Mouse (Mus musculus): ENCODE results near the gene Igf1r. TPM values are rescaled to one million over a fixed set of nuclear protein-coding genes. Genes with fewer than 3 reads are reported as not detected.

The Igf1r gene
- polyA plus RNA-seq, 1 experiment from 2014 or later, result 19.7 TPM

- Histone ChIP-seq H3K4me3 (ENCODE audit: low read depth, low read length) (no peak overlapping the region), H3K4me2 (no peak overlapping the region), H3K9me3 (ENCODE audit: low read depth, low read length) (no peaks in the 10 kb centered on the region), H3K36me3 (ENCODE audit: insufficient read depth) (no peaks in the 10 kb centered on the region), H3K27me3 (ENCODE audit: insufficient read depth, low read length) (no peaks in the 10 kb centered on the region), H3K9ac (no peak overlapping the region), H3K27ac (ENCODE audit: low read depth) (no peak overlapping the region), H3K4me1 (ENCODE audit: insufficient read depth) (peaks cover 25% of the 10 kb centered on the region)
- 89% methylated on average over 9 of the region's 9 CpGs for WGBS
- ATAC-seq (ENCODE audit: insufficient read depth), result no peak
- no peak for DNase-seq
- TF ChIP-seq CTCF (IDR thresholded peaks at IDR 0.05; ENCODE audit: low read depth), result no peak
Measured at GRCm38 (mm10) chr7:68063711-68064110, 111.1 kb downstream of the Igf1r start.

GRCm38 (mm10) chr7:68064120-68064519, 111.5 kb downstream of the Igf1r start:
- H3K4me3 ChIP-seq (ENCODE audit: low read depth, low read length), result no peak overlapping the region
- no peaks in the 10 kb centered on the region for H3K9me3 ChIP-seq (ENCODE audit: low read depth, low read length)
- H3K9ac ChIP-seq, result no peak overlapping the region
- no peak overlapping the region for H3K27ac ChIP-seq (ENCODE audit: low read depth)
- DNase-seq (no peak), ATAC-seq (ENCODE audit: insufficient read depth) (no peak)
- H3K4me2 ChIP-seq, result no peak overlapping the region
- no peak for TF ChIP-seq CTCF (IDR thresholded peaks at IDR 0.05; ENCODE audit: low read depth)
- no peaks in the 10 kb centered on the region for H3K27me3 ChIP-seq (ENCODE audit: insufficient read depth, low read length)
- H3K4me1 ChIP-seq (ENCODE audit: insufficient read depth), result peaks cover 25% of the 10 kb centered on the region
- WGBS, result 91% methylated on average over 8 of the region's 8 CpGs
- no peaks in the 10 kb centered on the region for H3K36me3 ChIP-seq (ENCODE audit: insufficient read depth)

- no peak overlapping the region for H3K9ac ChIP-seq
- DNase-seq (peak; percentile 86), ATAC-seq (ENCODE audit: insufficient read depth) (peak; percentile 28; the same call in 1 of the 2 replicates)
- WGBS, result 36% methylated on average over 11 of the region's 11 CpGs
- H3K9me3 ChIP-seq (ENCODE audit: low read depth, low read length), result no peaks in the 10 kb centered on the region
- TF ChIP-seq CTCF (IDR thresholded peaks at IDR 0.05; ENCODE audit: low read depth), result no peak
- no peaks in the 10 kb centered on the region for H3K27me3 ChIP-seq (ENCODE audit: insufficient read depth, low read length)
- H3K36me3 ChIP-seq (ENCODE audit: insufficient read depth), result no peaks in the 10 kb centered on the region
- H3K4me3 ChIP-seq (ENCODE audit: low read depth, low read length), result no peak overlapping the region
- no peak overlapping the region for H3K27ac ChIP-seq (ENCODE audit: low read depth)
- H3K4me1 ChIP-seq (ENCODE audit: insufficient read depth), result peaks cover 25% of the 10 kb centered on the region
- 0 out of 2 replicates have a peak overlapping the region, but pooled peaks have one; percentile 11 for H3K4me2 ChIP-seq
Measured at GRCm38 (mm10) chr7:68064647-68065362, 112.2 kb downstream of the Igf1r start.

- 69% methylated on average over 6 of the region's 6 CpGs for WGBS
- H3K36me3 ChIP-seq (ENCODE audit: insufficient read depth), result no peaks in the 10 kb centered on the region
- H3K4me3 ChIP-seq (ENCODE audit: low read depth, low read length), result no peak overlapping the region
- H3K4me2 ChIP-seq, result no peak overlapping the region
- no peak overlapping the region for H3K27ac ChIP-seq (ENCODE audit: low read depth)
- peaks cover 32% of the 10 kb centered on the region for H3K4me1 ChIP-seq (ENCODE audit: insufficient read depth)
- 0 out of 2 replicates have a peak, but pooled peaks have one; percentile 33 for ATAC-seq (ENCODE audit: insufficient read depth)
- no peaks in the 10 kb centered on the region for H3K9me3 ChIP-seq (ENCODE audit: low read depth, low read length)
- peak; percentile 84 for DNase-seq
- no peak for TF ChIP-seq CTCF (IDR thresholded peaks at IDR 0.05; ENCODE audit: low read depth)
- H3K9ac ChIP-seq, result no peak overlapping the region
- H3K27me3 ChIP-seq (ENCODE audit: insufficient read depth, low read length), result no peaks in the 10 kb centered on the region
Measured at GRCm38 (mm10) chr7:68065904-68066303, 113.3 kb downstream of the Igf1r start.

DNA sequence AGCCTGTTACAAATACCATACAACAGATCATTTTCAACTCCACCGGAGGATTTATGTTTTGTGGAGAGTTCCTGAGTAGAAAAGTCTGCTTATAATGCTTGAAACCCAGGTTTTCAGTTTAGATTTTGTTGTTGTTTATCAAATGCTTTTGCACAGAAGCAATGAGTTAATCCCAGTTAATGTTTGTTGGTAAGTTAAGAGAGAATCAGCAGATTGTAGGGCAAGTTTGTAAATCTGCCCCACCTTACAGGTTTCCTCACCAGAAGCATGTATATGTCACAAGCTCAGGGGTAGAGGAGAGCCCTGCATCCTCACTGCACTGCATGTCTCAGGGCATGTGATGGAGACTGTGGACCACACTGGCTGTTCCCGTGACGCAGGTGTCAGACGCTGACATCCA, 114.7 kb downstream of the Igf1r start:
- 91% methylated on average over 4 of the region's 4 CpGs for WGBS

GRCm38 (mm10) chr7:68069324-68069723, 116.7 kb downstream of the Igf1r start:
- no peak for TF ChIP-seq CTCF (IDR thresholded peaks at IDR 0.05; ENCODE audit: low read depth)
- Histone ChIP-seq H3K4me2 (no peak overlapping the region), H3K36me3 (ENCODE audit: insufficient read depth) (no peaks in the 10 kb centered on the region), H3K9me3 (ENCODE audit: low read depth, low read length) (no peaks in the 10 kb centered on the region), H3K4me3 (ENCODE audit: low read depth, low read length) (no peak overlapping the region), H3K4me1 (ENCODE audit: insufficient read depth) (peaks cover 37% of the 10 kb centered on the region), H3K9ac (no peak overlapping the region), H3K27me3 (ENCODE audit: insufficient read depth, low read length) (no peaks in the 10 kb centered on the region), H3K27ac (ENCODE audit: low read depth) (no peak overlapping the region)
- DNase-seq, result peak; percentile 77
- peak; percentile 35; the same call in 1 of the 2 replicates for ATAC-seq (ENCODE audit: insufficient read depth)
- 41% methylated on average over 7 of the region's 7 CpGs for WGBS

More for the DNA sequence above, 114.7 kb downstream of the Igf1r start:
- no peak for ATAC-seq (ENCODE audit: insufficient read depth)
- peaks cover 35% of the 10 kb centered on the region for H3K4me1 ChIP-seq (ENCODE audit: insufficient read depth)
- H3K9ac ChIP-seq, result no peak overlapping the region
- H3K4me2 ChIP-seq, result no peak overlapping the region
- no peak overlapping the region for H3K4me3 ChIP-seq (ENCODE audit: low read depth, low read length)
- DNase-seq, result no peak
- H3K27ac ChIP-seq (ENCODE audit: low read depth), result no peak overlapping the region
- no peaks in the 10 kb centered on the region for H3K36me3 ChIP-seq (ENCODE audit: insufficient read depth)
- no peak for TF ChIP-seq CTCF (IDR thresholded peaks at IDR 0.05; ENCODE audit: low read depth)
- no peaks in the 10 kb centered on the region for H3K27me3 ChIP-seq (ENCODE audit: insufficient read depth, low read length)
- no peaks in the 10 kb centered on the region for H3K9me3 ChIP-seq (ENCODE audit: low read depth, low read length)

GRCm38 (mm10) chr7:68070030-68070429, 117.4 kb downstream of the Igf1r start:
- Histone ChIP-seq H3K4me2 (0 out of 2 replicates have a peak overlapping the region, but pooled peaks have one; percentile 4), H3K36me3 (ENCODE audit: insufficient read depth) (no peaks in the 10 kb centered on the region), H3K4me3 (ENCODE audit: low read depth, low read length) (no peak overlapping the region), H3K27ac (ENCODE audit: low read depth) (peak overlapping the region; percentile 21; the same call in 1 of the 2 replicates), H3K4me1 (ENCODE audit: insufficient read depth) (peaks cover 32% of the 10 kb centered on the region), H3K9me3 (ENCODE audit: low read depth, low read length) (no peaks in the 10 kb centered on the region), H3K9ac (no peak overlapping the region), H3K27me3 (ENCODE audit: insufficient read depth, low read length) (no peaks in the 10 kb centered on the region)
- no peak for TF ChIP-seq CTCF (IDR thresholded peaks at IDR 0.05; ENCODE audit: low read depth)
- WGBS, result 18% methylated on average over 3 of the region's 3 CpGs
- ATAC-seq (ENCODE audit: insufficient read depth) (no peak), DNase-seq (no peak)
